Mouse (Mus musculus) C3H10T1/2 (cell line): ENCODE results near the gene Edaradd. TPM values are rescaled to one million over a fixed set of nuclear protein-coding genes. Genes with fewer than 3 reads are reported as not detected.

Experiments
- polyA plus RNA-seq, 2 experiments: library from polyadenylated mRNA; unstranded; fragments of >200 nt; fragmentation: generic; extraction: Trizol; gene quantifications; one replicate each; pipeline ENCODE4 v1.2.1; 2012; ENCODE audit warnings: missing spikeins in 2 of 2

Gene Edaradd
- under 1 TPM; under 0.01 to 0.02 TPM for polyA plus RNA-seq

DNA sequence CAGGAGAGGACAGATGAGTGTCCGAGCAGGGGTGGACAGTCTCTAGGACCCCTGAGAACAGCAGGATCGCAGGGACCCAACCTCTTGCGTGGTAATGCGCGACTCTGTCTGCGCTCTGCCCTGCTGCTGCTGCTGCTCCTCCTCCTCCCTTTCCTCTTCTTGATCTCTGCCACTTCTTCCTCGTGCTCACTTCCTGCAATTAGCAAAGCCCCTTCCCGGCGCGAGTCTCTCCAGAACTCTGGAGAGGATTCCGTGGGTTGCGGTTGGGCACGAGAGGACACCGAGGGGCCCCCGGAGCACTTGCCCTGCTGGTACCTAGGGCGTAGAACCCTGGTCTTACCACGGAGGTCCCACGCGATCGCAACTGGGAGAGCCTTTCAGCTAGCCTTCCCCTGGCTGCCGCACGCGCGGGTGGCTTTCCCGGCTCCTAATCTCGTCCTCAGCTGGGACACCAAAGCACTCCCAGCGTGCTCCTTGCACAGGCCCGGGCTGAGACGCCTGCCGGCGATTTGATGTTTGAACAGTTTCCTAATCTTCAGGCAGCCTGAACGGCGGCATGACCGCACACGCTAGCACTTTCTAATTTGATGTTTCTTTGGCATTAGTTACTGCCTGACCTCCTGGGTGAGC lies at the start of gene Edaradd:
Gene Edaradd, minus strand, starts transcription at position 484 of the 630 bp plus-strand sequence.

DNA sequence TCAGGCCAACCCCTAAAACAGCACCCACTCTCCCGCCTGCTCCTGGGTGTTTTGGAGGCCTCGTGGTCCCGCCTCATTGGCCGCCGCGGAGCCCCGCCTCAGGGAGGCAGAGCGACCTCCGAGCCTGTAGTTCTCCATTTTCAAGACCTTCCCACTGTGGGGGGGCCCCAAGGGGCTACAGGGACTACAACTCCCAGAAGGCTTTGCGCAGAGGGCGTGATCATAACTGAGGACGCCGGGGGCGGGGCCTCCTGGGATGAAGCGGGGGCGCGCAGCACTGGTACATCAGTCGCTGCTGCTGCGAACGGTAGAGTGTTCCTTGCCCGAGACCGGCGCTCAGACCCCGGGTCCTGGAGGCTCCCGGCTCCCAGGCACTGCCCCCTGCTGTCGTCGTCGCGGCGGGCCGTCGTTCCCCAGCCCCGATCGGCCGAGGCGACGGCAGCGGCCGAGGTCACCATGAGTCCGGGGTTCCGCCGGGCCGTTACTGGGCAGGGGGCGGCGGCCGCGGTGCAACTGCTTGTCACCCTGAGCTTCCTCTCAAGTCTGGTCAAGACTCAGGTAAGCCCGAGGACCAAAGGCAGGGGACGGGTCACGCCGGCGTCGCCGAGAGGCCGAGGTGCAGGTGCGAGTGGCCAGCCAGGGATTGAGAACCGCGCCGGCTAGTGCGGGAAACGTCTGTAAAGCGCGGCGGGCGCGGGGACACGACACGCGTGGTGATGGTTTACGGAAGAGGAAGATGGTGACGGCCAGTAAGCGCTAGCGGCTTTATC lies 45.6 kb upstream of the Edaradd start, which contains the start of gene Ero1lb:
Gene Ero1lb, plus strand, starts transcription at position 254 of the 770 bp plus-strand sequence.

DNA sequence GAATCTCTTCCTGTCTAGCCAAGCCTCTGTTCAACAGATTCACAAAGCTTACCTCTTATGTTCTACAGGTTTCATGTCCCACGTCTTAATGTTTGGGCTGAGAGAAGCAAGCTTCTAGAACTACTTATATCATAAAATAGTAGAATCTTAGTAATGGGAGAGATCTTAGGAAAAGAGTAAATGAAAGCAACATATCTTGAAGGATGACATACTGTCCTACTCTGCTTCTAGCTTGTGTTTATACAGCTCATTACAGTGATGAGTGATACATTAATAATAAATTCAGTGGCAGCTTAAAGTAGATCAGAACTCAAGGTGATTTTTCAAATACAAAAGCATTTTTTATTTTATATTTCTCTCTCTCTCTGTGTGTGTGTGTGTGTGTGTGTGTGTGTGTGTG lies 55.4 kb downstream of the Edaradd start, which contains the start of gene Lgals8:
Gene Lgals8, minus strand, starts transcription at position 101 of the 400 bp plus-strand sequence.

Other genes starting within 250 kb of the Edaradd start
- not detected for gene Actn2, start 179.7 kb downstream of the Edaradd start, polyA plus RNA-seq
- 1 to 10 TPM; 6.0 to 6.6 TPM for gene Heatr1, start 125.4 kb downstream of the Edaradd start, polyA plus RNA-seq
- gene Lgals8, start 55.5 kb downstream of the Edaradd start, polyA plus RNA-seq, result 10 to 100 TPM in 1 of 2 experiments, 1 to 10 TPM in 1; 2.1 to 25.4 TPM
- 1 to 10 TPM in 1 of 2 experiments, under 1 TPM in 1; 0.27 to 2.2 TPM for gene Ero1lb, start 45.4 kb upstream of the Edaradd start, polyA plus RNA-seq